Mouse (Mus musculus) olfactory bulb, adult 2 months (tissue): ENCODE measurements around the gene Crim1.

Experiments used
- CTCF ChIP-seq: fragments of 200-500 bp; IDR thresholded peaks from 2 replicates; pipeline ENCODE4 v1.5.1; 2012; ENCODE audit warnings: low read depth, mild to moderate bottlenecking, low read length, moderate library complexity; ENCODE audit not compliant: insufficient read depth
- POLR2A ChIP-seq: fragments of 200-500 bp; IDR thresholded peaks from 2 replicates; pipeline ENCODE4 v1.6.1; 2012; ENCODE audit warnings: mild to moderate bottlenecking, low read depth, low read length, moderate library complexity; ENCODE audit not compliant: insufficient read depth

- TF ChIP-seq POLR2A (no peak), CTCF (no peak)
Measured at GRCm38 (mm10) chr17:78317381-78317780, 117.3 kb downstream of the Crim1 start.
